Mouse (Mus musculus) E14TG2a.4 (cell line): Measurements from ENCODE around the gene Hmx1.

Experiments used
- CTCF ChIP-seq: conservative IDR thresholded peaks from 2 replicates; pipeline ENCODE4 v1.5.1; 2014; ENCODE audit warnings: low read length
- NANOG ChIP-seq: IDR thresholded peaks from 2 replicates; pipeline ENCODE4 v1.6.1; 2014; ENCODE audit warnings: borderline replicate concordance, low read length, mixed read lengths
- POU5F1 ChIP-seq: IDR thresholded peaks from 2 replicates; pipeline ENCODE4 v1.6.1; 2014; ENCODE audit warnings: low read length, borderline replicate concordance

GRCm38 (mm10) chr5:35434703-35435102, 45.8 kb downstream of the Hmx1 start:
- TF ChIP-seq CTCF (no peak), POU5F1 (no peak), NANOG (no peak)
